Mouse (Mus musculus) gastrocnemius, adult 18-20 months (tissue): ENCODE results near the gene Zfp239. TPM values are rescaled to one million over a fixed set of nuclear protein-coding genes. Genes with fewer than 3 reads are reported as not detected.
A peak's percentile ranks its signal among the peaks of the same experiment; 100 is the strongest.
"Not testable (repeated sequence)": the region's sequence is repeated elsewhere in the genome, so short reads cannot be mapped to it uniquely, and the experiment has no call there.

ENCODE experiments used
- DNase-seq: peaks from one replicate; pipeline ENCODE4 v3.0.0; 2021; ENCODE audit warnings: low spot score
- long read RNA-seq, 2 experiments: library from polyadenylated mRNA; stranded (forward); transcript quantifications; one replicate each; pipeline ENCODE4 v2.0.0; 2021
- total RNA-seq, 2 experiments: library from RNA; stranded (reverse); gene quantifications; 2 replicates each; pipeline ENCODE4 v1.2.3; 2021

Gene Zfp239
- 1 to 10 TPM; 1.2 to 1.4 TPM for total RNA-seq
- long read RNA-seq, experiment 1, partial matches to known transcripts = 0 of 1 reads
- long read RNA-seq, experiment 1, other reads (novel, unspliced or antisense) = 1 of 1 reads
- long read RNA-seq, experiment 2, partial matches to known transcripts = 0 of 1 reads
- long read RNA-seq, experiment 2, other reads (novel, unspliced or antisense) = 0 of 1 reads

- no peak for DNase-seq
Measured at GRCm38 (mm10) chr6:117861848-117862247, at the start of gene Zfp239. Gene Zfp239, plus strand, starts transcription at chr6:117862100.

GRCm38 (mm10) chr6:117814681-117815080 is 47.2 kb upstream of the Zfp239 start:
- DNase-seq = no peak

- no peak for DNase-seq
Measured at GRCm38 (mm10) chr6:117817108-117817541, 44.8 kb upstream of the Zfp239 start.

GRCm38 (mm10) chr6:117820327-117820726 is 41.6 kb upstream of the Zfp239 start:
- no peak for DNase-seq

GRCm38 (mm10) chr6:117825369-117825768 is 36.5 kb upstream of the Zfp239 start:
- peak; percentile 77 for DNase-seq

GRCm38 (mm10) chr6:117828273-117828672 is 33.6 kb upstream of the Zfp239 start:
- peak; percentile 59 for DNase-seq

GRCm38 (mm10) chr6:117840686-117841510 is 21.0 kb upstream of the Zfp239 start, which contains the start of gene Zfp637:
Gene Zfp637, plus strand, starts transcription at chr6:117841180.
- peak; percentile 89 for DNase-seq

GRCm38 (mm10) chr6:117841511-117841955 is 20.4 kb upstream of the Zfp239 start:
- DNase-seq = no peak

GRCm38 (mm10) chr6:117844597-117844996 is 17.3 kb upstream of the Zfp239 start:
- no peak for DNase-seq

GRCm38 (mm10) chr6:117846671-117847070 is 15.2 kb upstream of the Zfp239 start:
- DNase-seq = not testable (repeated sequence)

- DNase-seq = no peak
Measured at GRCm38 (mm10) chr6:117847772-117848171, 14.1 kb upstream of the Zfp239 start.

GRCm38 (mm10) chr6:117848577-117848976 is 13.3 kb upstream of the Zfp239 start:
- DNase-seq = no peak

- no peak for DNase-seq
Measured at GRCm38 (mm10) chr6:117851747-117852146, 10.2 kb upstream of the Zfp239 start.

GRCm38 (mm10) chr6:117857990-117858389 is 3.9 kb upstream of the Zfp239 start:
- no peak for DNase-seq

GRCm38 (mm10) chr6:117862465-117862864 is 565 bp downstream of the Zfp239 start:
- no peak for DNase-seq

- DNase-seq = peak; percentile 50
Measured at GRCm38 (mm10) chr6:117862899-117863620, 1.2 kb downstream of the Zfp239 start.

GRCm38 (mm10) chr6:117863751-117864150 is 1.9 kb downstream of the Zfp239 start:
- DNase-seq = no peak

- DNase-seq = no peak
Measured at GRCm38 (mm10) chr6:117868187-117868586, 6.3 kb downstream of the Zfp239 start.

GRCm38 (mm10) chr6:117871034-117871433 is 9.1 kb downstream of the Zfp239 start:
- DNase-seq = no peak

- not testable (repeated sequence) for DNase-seq
Measured at GRCm38 (mm10) chr6:117873450-117873849, 11.6 kb downstream of the Zfp239 start.

GRCm38 (mm10) chr6:117874621-117875281 is 12.9 kb downstream of the Zfp239 start:
- DNase-seq = no peak
